Mouse (Mus musculus): ENCODE measurements around the gene Rab3b.
A peak's percentile ranks its signal among the peaks of the same experiment; 100 is the strongest.
"Not testable (repeated sequence)": the region's sequence is repeated elsewhere in the genome, so short reads cannot be mapped to it uniquely, and the experiment has no call there.

The Rab3b gene

GRCm38 (mm10) chr4:108900421-108900820, 21.6 kb downstream of the Rab3b start:
- no peak for DNase-seq

DNA sequence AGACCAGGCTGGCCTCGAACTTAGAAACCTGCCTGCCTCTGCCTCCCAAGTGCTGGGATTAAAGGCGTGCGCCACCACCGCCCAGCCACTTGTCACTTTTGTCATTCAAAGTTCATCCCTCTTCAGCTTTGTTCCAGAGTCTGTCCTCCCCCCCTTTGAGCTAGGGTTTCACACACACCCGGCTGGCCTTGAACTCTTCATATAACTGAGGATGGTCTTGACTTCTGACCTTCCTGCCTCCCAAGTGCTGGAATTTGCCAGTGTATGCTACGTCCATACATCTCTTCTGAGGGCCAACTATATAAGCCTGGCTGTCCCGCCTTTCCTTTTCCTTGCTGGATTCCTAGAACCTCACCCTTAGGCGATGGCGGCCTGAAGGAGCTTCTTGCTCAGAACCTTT, 24.0 kb downstream of the Rab3b start:
- DNase-seq, result no peak

GRCm38 (mm10) chr4:108903346-108903745, 24.5 kb downstream of the Rab3b start:
- DNase-seq, result no peak

GRCm38 (mm10) chr4:108904076-108904475, 25.2 kb downstream of the Rab3b start:
- DNase-seq, result no peak

GRCm38 (mm10) chr4:108904790-108905189, 25.9 kb downstream of the Rab3b start:
- no peak for DNase-seq

- peak; percentile 17 for DNase-seq
Measured at GRCm38 (mm10) chr4:108905859-108906258, 27.0 kb downstream of the Rab3b start.

GRCm38 (mm10) chr4:108907475-108907874, 28.6 kb downstream of the Rab3b start:
- no peak for DNase-seq

GRCm38 (mm10) chr4:108909872-108910425, 31.1 kb downstream of the Rab3b start:
- no peak for DNase-seq

DNA sequence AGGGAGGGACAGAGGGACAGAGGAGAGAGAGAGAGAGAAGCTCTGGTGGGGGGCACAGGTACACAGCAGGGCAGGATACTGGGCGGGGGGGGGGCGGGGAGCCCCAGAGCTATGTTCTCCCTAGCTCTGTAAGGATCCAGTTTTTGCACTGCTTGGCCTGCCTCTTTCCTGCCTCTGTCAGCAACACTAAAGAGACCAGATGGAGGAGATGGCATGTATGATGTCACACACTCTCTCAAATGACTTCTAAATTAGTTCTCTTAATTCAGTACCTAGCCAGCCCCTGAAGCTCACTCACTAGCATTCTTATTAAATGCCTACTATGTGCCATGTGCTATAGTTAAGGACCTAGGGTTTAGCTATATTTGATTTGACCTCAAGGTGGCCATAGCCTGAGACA, 33.0 kb downstream of the Rab3b start:
- DNase-seq, result no peak

- no peak for DNase-seq
Measured at GRCm38 (mm10) chr4:108913180-108913579, 34.3 kb downstream of the Rab3b start.

DNA sequence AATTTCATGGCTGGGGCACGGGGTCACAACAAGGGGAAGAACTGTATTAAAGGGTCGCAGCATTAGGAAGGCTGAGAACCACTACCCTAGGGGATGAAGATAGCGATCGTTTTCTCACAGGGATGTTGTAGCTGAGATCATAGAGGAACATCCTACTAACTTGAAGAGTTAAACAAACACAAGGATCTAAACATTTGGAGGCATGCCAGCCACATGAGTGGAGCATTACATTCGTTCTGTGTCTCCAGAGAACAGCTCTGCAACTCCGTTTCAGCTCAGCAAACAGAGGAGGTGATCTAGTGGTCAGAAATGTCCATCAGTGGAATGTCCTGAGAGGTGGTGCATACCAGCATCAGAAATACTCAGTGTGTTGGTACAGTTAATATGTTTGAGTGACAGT, 35.5 kb downstream of the Rab3b start:
- DNase-seq, result no peak

GRCm38 (mm10) chr4:108915101-108915500, 36.2 kb downstream of the Rab3b start:
- DNase-seq, result no peak

DNA sequence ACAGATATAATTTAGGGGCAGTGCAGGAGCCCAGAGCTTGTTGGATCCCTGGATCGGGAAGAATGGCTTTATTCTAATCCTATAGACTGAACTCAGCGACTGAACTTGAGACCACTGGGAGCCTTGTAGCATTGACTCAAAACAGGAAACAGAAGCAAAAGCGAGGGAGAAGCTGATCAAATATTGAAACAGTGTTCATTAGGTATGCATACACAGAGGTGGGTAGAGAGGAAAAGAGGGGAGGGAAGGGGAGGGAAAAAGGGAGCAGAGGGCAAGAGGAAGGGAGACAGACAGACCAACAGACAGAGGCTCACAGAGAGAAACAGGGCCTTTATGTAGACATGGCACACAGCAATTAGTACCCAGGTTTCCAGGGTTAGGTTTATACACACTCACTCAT, 38.8 kb downstream of the Rab3b start:
- no peak for DNase-seq

- not testable (repeated sequence) for DNase-seq
Measured at GRCm38 (mm10) chr4:108927945-108928344, 49.1 kb downstream of the Rab3b start.

DNA sequence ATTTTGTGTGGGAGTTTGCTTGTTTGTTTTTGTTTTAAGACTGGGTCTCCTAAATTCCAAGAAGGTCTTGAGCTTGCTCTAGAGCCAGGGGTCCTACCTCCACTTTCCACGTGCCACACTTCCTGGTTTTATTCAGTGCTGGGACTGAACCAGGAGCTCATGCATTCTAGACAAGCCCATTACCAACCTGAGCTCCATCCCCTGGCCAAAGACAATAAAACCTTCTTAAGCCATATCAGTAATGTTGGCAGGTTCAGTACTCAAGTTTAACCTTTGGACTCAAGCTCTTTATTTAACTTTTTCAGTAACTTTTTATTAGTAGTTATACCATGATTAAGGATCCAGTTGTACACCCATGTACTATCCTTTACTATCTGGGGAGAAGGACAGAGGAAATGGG, 54.3 kb downstream of the Rab3b start:
- no peak for DNase-seq

- DNase-seq, result no peak
Measured at GRCm38 (mm10) chr4:108934856-108935255, 56.0 kb downstream of the Rab3b start.

GRCm38 (mm10) chr4:108937848-108938771, 59.2 kb downstream of the Rab3b start:
- no peak for DNase-seq

- DNase-seq, result peak; percentile 27
Measured at GRCm38 (mm10) chr4:108940681-108941473, 62.0 kb downstream of the Rab3b start.

DNA sequence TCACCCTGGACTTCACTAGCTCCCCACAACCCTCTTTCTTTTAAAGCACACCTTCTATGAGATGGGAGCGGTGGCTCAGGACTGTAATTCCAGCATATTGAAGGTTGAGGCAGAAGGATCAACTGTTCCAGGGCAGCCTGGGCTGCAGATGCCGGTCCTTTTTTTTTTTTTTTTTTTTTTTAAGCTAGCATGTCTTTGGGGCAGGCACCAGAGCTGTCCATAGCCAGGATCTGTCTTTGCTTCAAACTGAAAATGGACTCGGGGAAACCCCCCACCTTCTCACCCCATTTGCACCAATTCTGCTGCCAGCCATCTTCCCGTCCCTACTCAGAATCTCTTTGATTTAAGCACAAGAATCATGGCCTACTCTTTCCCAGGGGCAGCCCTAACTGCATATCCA, 63.3 kb downstream of the Rab3b start:
- DNase-seq, result no peak

GRCm38 (mm10) chr4:108942986-108943720, 64.3 kb downstream of the Rab3b start:
- no peak for DNase-seq

GRCm38 (mm10) chr4:108949168-108949567, 70.3 kb downstream of the Rab3b start:
- DNase-seq, result no peak

DNA sequence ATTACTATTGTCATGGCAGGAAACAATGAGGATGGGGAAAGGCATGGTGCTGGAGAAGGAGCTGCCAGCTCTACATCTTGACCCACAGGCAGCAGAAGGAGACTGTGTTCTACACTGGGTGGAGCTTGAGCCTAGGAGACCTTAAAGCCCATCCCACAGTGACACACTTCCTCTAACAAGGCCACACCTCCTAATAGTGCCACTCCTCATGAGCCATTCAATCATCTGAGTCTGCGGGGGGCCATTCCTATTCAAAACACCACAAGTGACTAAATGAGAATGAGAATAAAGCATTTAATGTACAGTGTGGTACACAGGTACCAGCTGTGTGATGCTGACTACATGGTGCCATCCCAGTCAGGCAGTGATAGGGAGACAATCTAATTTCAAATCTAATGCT, 71.3 kb downstream of the Rab3b start:
- DNase-seq, result no peak

DNA sequence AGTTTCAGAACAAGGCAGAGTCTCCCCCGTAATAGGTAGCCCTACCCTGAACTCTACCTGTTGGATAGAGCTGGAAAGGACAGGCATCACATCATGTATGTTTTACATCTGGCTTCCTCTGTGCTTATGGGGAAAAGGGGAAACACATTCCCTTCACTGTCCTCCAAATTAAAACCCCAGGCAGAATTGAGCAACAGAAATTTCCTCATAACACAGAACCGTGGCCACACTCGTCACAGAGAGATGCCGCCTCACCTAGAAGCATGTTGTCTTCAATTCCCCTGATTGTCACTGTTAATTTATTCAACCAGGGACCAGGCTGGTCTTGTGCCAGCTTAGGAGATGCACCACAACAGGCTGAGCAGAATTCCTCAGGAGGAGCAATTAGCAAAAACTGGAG, 72.8 kb downstream of the Rab3b start:
- DNase-seq, result no peak

Data from embryo, embryonic 11 days (tissue).